25 mouse cellular contexts compared by ENCODE assay signal in the genomic region with DNA sequence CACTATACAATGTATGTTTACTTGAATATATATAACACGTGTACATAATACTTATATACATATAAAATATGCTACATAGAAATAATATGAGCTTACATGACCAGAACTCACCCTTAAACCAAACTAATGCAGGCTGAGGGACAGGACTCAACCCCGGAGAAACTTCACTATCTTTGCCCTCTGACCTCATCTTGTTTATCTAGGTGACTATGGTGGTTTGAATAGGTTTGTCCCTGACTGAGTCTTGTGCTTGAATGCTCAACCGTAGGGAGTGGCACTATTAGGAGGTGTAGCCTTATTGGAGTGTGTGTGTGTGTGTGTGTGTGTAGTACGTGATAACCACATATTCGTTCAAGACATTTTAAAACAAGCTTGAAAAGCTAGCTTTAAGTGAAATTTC.
"Had no signal": no experiment of that assay in that cellular context is flagged by ENCODE, and none has a peak within 500 bp of the region (broad histone marks: within the 10 kb centered on the region; RNA-seq: fewer than 3 reads in every experiment).

No protein-coding gene starts in this region.

- H3K4me2 ChIP-seq: heart, embryonic 11.5 days; heart, embryonic 13.5 days; heart, embryonic 15.5 days; hindbrain, embryonic 12.5 days; hindbrain, embryonic 14.5 days; limb, embryonic 13.5 days; limb, embryonic 15.5 days; liver, embryonic 12.5 days had no signal

- DNase-seq: gastrocnemius, adult 2 months; gastrocnemius, postnatal 10 days; gastrocnemius, postnatal 25 days; heart, adult 2 months; heart, postnatal 4 days; kidney, adult 11 months; kidney, adult 8-10 months; kidney, postnatal 14 days; kidney, postnatal 36 days; layer of hippocampus, adult 9-11 months; layer of hippocampus, postnatal 36 days; left cerebral cortex, postnatal 4 days had no signal

- H3K9ac ChIP-seq: heart, embryonic 13.5 days; heart, embryonic 15.5 days; hindbrain, embryonic 12.5 days; hindbrain, embryonic 14.5 days; limb, embryonic 13.5 days; limb, embryonic 15.5 days; liver, embryonic 12.5 days; liver, embryonic 14.5 days had no signal

- H3K36me3 ChIP-seq: heart, embryonic 13.5 days; heart, embryonic 15.5 days; hindbrain, embryonic 10.5 days; hindbrain, embryonic 12.5 days; limb, embryonic 13.5 days; limb, embryonic 15.5 days; liver, embryonic 12.5 days had no signal

- H3K4me3 ChIP-seq: gastrocnemius, adult 2 months; heart, adult 2 months; heart, embryonic 13.5 days; heart, embryonic 15.5 days; hindbrain, embryonic 10.5 days; hindbrain, embryonic 12.5 days; limb, embryonic 13.5 days; limb, embryonic 15.5 days; liver, embryonic 12.5 days had no signal

- H3K27ac ChIP-seq: gastrocnemius, adult 2 months; heart, adult 2 months; heart, embryonic 13.5 days; heart, embryonic 15.5 days; hindbrain, embryonic 10.5 days; hindbrain, embryonic 12.5 days; hindbrain, embryonic 14.5 days; kidney, postnatal 0 days; limb, embryonic 13.5 days; limb, embryonic 15.5 days; liver, embryonic 12.5 days; liver, embryonic 14.5 days had no signal

- H3K27me3 ChIP-seq: heart, embryonic 15.5 days; hindbrain, embryonic 12.5 days; limb, embryonic 13.5 days; limb, embryonic 15.5 days; liver, embryonic 12.5 days had no signal

- H3K4me1 ChIP-seq: hindbrain, embryonic 10.5 days; hindbrain, embryonic 12.5 days; limb, embryonic 13.5 days; limb, embryonic 15.5 days; liver, embryonic 12.5 days had no signal

- ATAC-seq: hindbrain, embryonic 16.5 days; inflammation-experienced regulatory T-cells, adult 6 months; liver, embryonic 12.5 days had no signal

- H3K9me3 ChIP-seq: heart, embryonic 13.5 days; heart, embryonic 15.5 days; hindbrain, embryonic 10.5 days; hindbrain, embryonic 12.5 days; limb, embryonic 15.5 days had no signal
